Mouse (Mus musculus): ENCODE measurements at regions not wholly inside any gene's neighbourhood (a gene's known extent, or its start where the extent isn't known, plus 50 kb on each side); places are given as distances from the start of the nearest gene placed in this dataset.

- DNase-seq, result no peak
Observed at GRCm38 (mm10) chr12:27283964-27284363, 58.4 kb downstream of the Sox11 start.

- DNase-seq, result no peak
Observed at GRCm38 (mm10) chr12:27261965-27262364, 80.4 kb downstream of the Sox11 start.

GRCm38 (mm10) chr12:27254125-27254524, 88.2 kb downstream of the Sox11 start:
- no peak for DNase-seq

GRCm38 (mm10) chr12:27251521-27251920, 90.9 kb downstream of the Sox11 start:
- DNase-seq, result no peak

GRCm38 (mm10) chr12:27248545-27248855, 93.9 kb downstream of the Sox11 start:
- no peak for DNase-seq

- no peak for DNase-seq
Observed at GRCm38 (mm10) chr12:27247756-27248544, 94.4 kb downstream of the Sox11 start.

GRCm38 (mm10) chr12:27235748-27236147, 106.6 kb downstream of the Sox11 start:
- peak; percentile 1 for DNase-seq

- no peak for DNase-seq
Observed at GRCm38 (mm10) chr12:27221541-27221940, 120.8 kb downstream of the Sox11 start.

- DNase-seq, result peak; percentile 16
Observed at GRCm38 (mm10) chr12:27201191-27201590, 141.2 kb downstream of the Sox11 start.

GRCm38 (mm10) chr12:27194001-27194400, 148.4 kb downstream of the Sox11 start:
- no peak for DNase-seq

GRCm38 (mm10) chr12:27191916-27192315, 150.5 kb downstream of the Sox11 start:
- no peak for DNase-seq

- no peak for DNase-seq
Observed at GRCm38 (mm10) chr12:27187480-27187879, 154.9 kb downstream of the Sox11 start.

GRCm38 (mm10) chr12:27182397-27183375, 159.7 kb downstream of the Sox11 start:
- peak; percentile 59 for DNase-seq

- DNase-seq, result no peak
Observed at GRCm38 (mm10) chr12:27173561-27173960, 168.8 kb downstream of the Sox11 start.

- DNase-seq, result no peak
Observed at GRCm38 (mm10) chr12:27173151-27173550, 169.2 kb downstream of the Sox11 start.

GRCm38 (mm10) chr12:27171595-27171994, 170.8 kb downstream of the Sox11 start:
- DNase-seq, result peak; percentile 78

- no peak for DNase-seq
Observed at GRCm38 (mm10) chr12:27164920-27165504, 177.4 kb downstream of the Sox11 start.

GRCm38 (mm10) chr12:27160063-27160686, 182.2 kb downstream of the Sox11 start:
- no peak for DNase-seq

GRCm38 (mm10) chr12:27159416-27160062, 182.8 kb downstream of the Sox11 start:
- no peak for DNase-seq

- DNase-seq, result no peak
Observed at GRCm38 (mm10) chr12:27150871-27151853, 191.2 kb downstream of the Sox11 start.

GRCm38 (mm10) chr12:27143310-27143709, 199.1 kb downstream of the Sox11 start:
- DNase-seq, result no peak

Data from lung, postnatal 36 days (tissue).